Mouse (Mus musculus) bone marrow macrophage, adult 2 months (primary cell): Measurements from ENCODE around the gene Ndrg2.

Experiments
- CTCF ChIP-seq: IDR thresholded peaks from 2 replicates; pipeline ENCODE4 v1.5.1; 2012; ENCODE audit warnings: low read depth, mild to moderate bottlenecking, low read length, moderate library complexity
- POLR2A ChIP-seq: IDR thresholded peaks from 2 replicates; pipeline ENCODE4 v1.6.1; 2012; ENCODE audit warnings: mild to moderate bottlenecking, low read depth, low read length, borderline replicate concordance

DNA sequence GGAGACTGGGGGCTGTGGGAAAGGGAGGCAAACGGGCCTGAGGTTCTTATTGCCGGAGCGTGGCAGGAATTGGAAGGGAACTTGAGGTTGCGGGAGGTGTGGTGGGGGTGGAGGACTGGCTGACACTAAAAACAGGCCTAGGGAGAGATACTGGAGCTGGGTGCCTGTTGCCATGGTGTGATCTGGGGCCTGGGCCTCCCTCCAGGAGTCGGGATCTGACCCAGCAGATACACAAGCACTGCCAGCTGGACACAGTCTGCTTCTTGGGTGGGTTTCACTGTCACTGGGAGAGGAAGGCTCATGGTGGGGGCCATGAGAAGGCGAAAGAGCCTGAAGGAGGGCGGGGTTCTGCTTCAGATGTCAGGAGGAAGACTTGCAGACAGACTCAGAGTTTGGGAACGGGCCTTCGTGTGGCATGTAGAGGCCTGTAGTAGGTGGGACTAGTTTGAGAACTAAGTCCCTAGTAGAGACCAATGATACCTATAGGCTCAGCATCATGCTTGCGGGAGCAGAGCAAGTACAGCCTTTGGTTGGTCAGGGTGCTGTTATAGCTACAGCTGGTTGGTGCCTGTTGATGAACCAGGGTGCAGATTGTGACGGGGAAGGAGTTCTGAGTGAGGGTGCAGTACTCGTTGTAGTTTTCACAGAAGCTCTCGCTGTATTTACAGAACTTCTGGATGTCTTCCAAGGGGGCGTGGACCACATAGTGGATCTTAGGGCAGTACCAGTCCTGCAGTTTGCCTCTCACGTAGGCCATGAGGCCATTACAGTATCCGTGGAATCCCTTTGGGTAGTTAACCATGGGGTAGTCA is 8.0 kb upstream of the Ndrg2 start:
- TF ChIP-seq CTCF: no peak
- TF ChIP-seq POLR2A: no peak
